Mouse (Mus musculus) ES-E14 (cell line): ENCODE data around the gene Gm20605. TPM values are rescaled to one million over a fixed set of nuclear protein-coding genes. Genes with fewer than 3 reads are reported as not detected.
A peak's percentile ranks its signal among the peaks of the same experiment; 100 is the strongest.

Experiments
- DNase-seq: peaks from one replicate; pipeline ENCODE4 v3.0.0-alpha.2; 2013; ENCODE audit warnings: low read depth, low spot score
- H3K27ac ChIP-seq: 2 replicates; pipeline ENCODE4 v1.5.1; 2012; ENCODE audit warnings: low read depth, mild to moderate bottlenecking, low read length, moderate library complexity, mixed read lengths; ENCODE audit not compliant: poor library complexity, insufficient read depth, severe bottlenecking
- H3K36me3 ChIP-seq: 2 replicates; pipeline ENCODE4 v1.6.1; 2012; ENCODE audit warnings: mild to moderate bottlenecking, low read length, moderate library complexity, mixed read lengths; ENCODE audit not compliant: control insufficient read depth, poor library complexity, insufficient read depth, severe bottlenecking
- H3K4me1 ChIP-seq, 2 experiments: fragments of 150-350 bp in 1 of 2; sonication (generic) in 1 of 2; 2 replicates each; pipeline ENCODE4 v1.6.1; 2012; ENCODE audit warnings: low read length in 2 of 2, mild to moderate bottlenecking in 1 of 2, mixed read lengths in 1 of 2; ENCODE audit not compliant: control insufficient read depth in 2 of 2, insufficient read depth in 2 of 2, poor library complexity in 1 of 2
- H3K4me3 ChIP-seq, 2 experiments: fragments of 150-350 bp in 1 of 2; sonication (generic) in 1 of 2; 2 replicates each; pipeline ENCODE4 v1.5.1; 2012; ENCODE audit warnings: low read length in 2 of 2, low read depth in 1 of 2, mild to moderate bottlenecking in 1 of 2, mixed read lengths in 1 of 2; ENCODE audit not compliant: insufficient read depth in 1 of 2, poor library complexity in 1 of 2, severe bottlenecking in 1 of 2
- H3K9ac ChIP-seq: 2 replicates; pipeline ENCODE4 v1.6.1; 2012; ENCODE audit warnings: low read depth, mild to moderate bottlenecking, low read length, mixed read lengths; ENCODE audit not compliant: poor library complexity, insufficient read depth, severe bottlenecking
- H3K9me3 ChIP-seq: fragments of 150-350 bp; sonication (generic); 2 replicates; pipeline ENCODE4 v1.6.1; 2012; ENCODE audit warnings: low read depth, mild to moderate bottlenecking, low read length; ENCODE audit not compliant: control insufficient read depth, insufficient read depth
- CHD2 ChIP-seq: IDR thresholded peaks from 2 replicates; pipeline ENCODE4 v1.6.1; 2014; ENCODE audit warnings: mild to moderate bottlenecking, low read depth, low read length, inconsistent platforms
- HCFC1 ChIP-seq: IDR thresholded peaks from 2 replicates; pipeline ENCODE4 v1.6.1; 2012; ENCODE audit warnings: low read length, inconsistent platforms, borderline replicate concordance; ENCODE audit not compliant: insufficient read depth
- MAFK ChIP-seq: IDR thresholded peaks from 2 replicates; pipeline ENCODE4 v1.6.1; 2014; ENCODE audit warnings: mild to moderate bottlenecking, low read depth, low read length, inconsistent platforms; ENCODE audit not compliant: insufficient read depth
- ZC3H11A ChIP-seq: IDR thresholded peaks from 2 replicates; pipeline ENCODE4 v1.6.1; 2012; ENCODE audit warnings: low read depth, mild to moderate bottlenecking, inconsistent platforms, low read length, borderline replicate concordance
- ZNF384 ChIP-seq: IDR thresholded peaks from 2 replicates; pipeline ENCODE4 v1.6.1; 2012; ENCODE audit warnings: low read depth, low read length, inconsistent platforms
- in situ Hi-C, 2 experiments: fragments of 600-800 bp; cut with MboI; formaldehyde crosslinking; loops; one replicate each; pipeline ENCODE4 v1.15.1; 2025; ENCODE audit warnings: low sequenced_read_pairs in 2 of 2, inconsistent platforms in 1 of 2; ENCODE audit not compliant: unreplicated experiment in 2 of 2
- total RNA-seq: library from RNA; depleted of rRNA; stranded (reverse); fragments of 300-350 nt; gene quantifications from 2 replicates; pipeline ENCODE4 v1.2.3, GENCODE M21; 2012

Gene Gm20605
- total RNA-seq, 1 experiment: 7.8 TPM

- Histone ChIP-seq H3K4me3 (peak within 1 kb of the TSS; percentile 99), H3K4me1 (peaks cover 0 to 14% of the 10 kb centered on the region in 2 experiments; a peak in 2 of 4 replicates), H3K9ac (peak within 1 kb of the TSS; percentile 100), H3K36me3 (peaks cover 14% of the 10 kb centered on the region), H3K27ac (peak within 1 kb of the TSS; percentile 99), H3K9me3 (no peaks in the 10 kb centered on the region)
- TF ChIP-seq ZNF384 (no peak), CHD2 (peak; percentile 85), HCFC1 (peak; percentile 77), ZC3H11A (no peak), MAFK (no peak)
- DNase-seq: peak; percentile 97
- in situ Hi-C loops: no loop called here
Observed at GRCm38 (mm10) chr5:137600619-137601364, 28.2 kb upstream of the Gm20605 start, which contains the start of gene Mospd3. TSS of gene Mospd3 (minus strand) at chr5:137601058.

DNA sequence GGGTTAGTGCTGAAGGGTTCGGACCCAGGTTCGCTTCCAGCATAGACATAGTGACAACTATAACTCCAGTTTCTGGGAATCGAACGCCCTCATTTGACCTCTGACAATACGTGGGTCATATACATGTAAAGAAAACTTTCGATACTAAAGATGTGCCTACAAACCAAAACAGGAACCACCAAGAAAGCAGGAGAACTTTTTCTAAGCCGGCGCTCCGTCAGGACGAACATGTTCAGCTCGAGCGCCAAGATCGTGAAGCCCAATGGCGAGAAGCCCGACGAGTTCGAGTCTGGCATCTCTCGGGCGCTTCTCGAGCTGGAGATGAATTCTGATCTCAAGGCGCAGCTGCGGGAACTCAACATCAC, 27.6 kb upstream of the Gm20605 start:
- Histone ChIP-seq H3K27ac (peak overlapping the region; percentile 33; the same call in 1 of the 2 replicates), H3K36me3 (peaks cover 16% of the 10 kb centered on the region)
- no peak for DNase-seq

GRCm38 (mm10) chr5:137607860-137608653, 20.9 kb upstream of the Gm20605 start:
- Histone ChIP-seq H3K9ac (peak overlapping the region; percentile 78), H3K27ac (peak overlapping the region; percentile 62), H3K9me3 (no peaks in the 10 kb centered on the region), H3K4me3 (peak overlapping the region; percentile 65 to 70), H3K4me1 (peaks cover 4 to 41% of the 10 kb centered on the region in 2 experiments; a peak in 3 of 4 replicates), H3K36me3 (peaks cover 20% of the 10 kb centered on the region)
- in situ Hi-C loops: no loop called here
- TF ChIP-seq MAFK: no peak
- no peak for TF ChIP-seq CHD2
- no peak for TF ChIP-seq HCFC1
- TF ChIP-seq ZC3H11A: no peak
- no peak for TF ChIP-seq ZNF384
- DNase-seq: no peak

More for the DNA sequence above, 27.6 kb upstream of the Gm20605 start:
- Histone ChIP-seq H3K4me3 (peak overlapping the region; percentile 60 to 99), H3K4me1 (peaks cover 0 to 12% of the 10 kb centered on the region in 2 experiments; a peak in 2 of 4 replicates), H3K9me3 (no peaks in the 10 kb centered on the region), H3K9ac (peak overlapping the region; percentile 69; the same call in 1 of the 2 replicates)
- in situ Hi-C loops: no loop called here
- no peak for TF ChIP-seq HCFC1
- peak; percentile 88 for TF ChIP-seq ZNF384
- TF ChIP-seq CHD2: no peak

- no peak for DNase-seq
- H3K36me3 ChIP-seq: peaks cover 20% of the 10 kb centered on the region
- TF ChIP-seq ZC3H11A: no peak
- no peak for TF ChIP-seq CHD2
- no peak for TF ChIP-seq MAFK
- no peak for TF ChIP-seq HCFC1
- no peak for TF ChIP-seq ZNF384
- peaks cover 4 to 47% of the 10 kb centered on the region in 2 experiments; a peak in 3 of 4 replicates for H3K4me1 ChIP-seq
- no peaks in the 10 kb centered on the region for H3K9me3 ChIP-seq
- peak overlapping the region; percentile 78 for H3K9ac ChIP-seq
- H3K4me3 ChIP-seq: peak overlapping the region; percentile 65 to 70
- peak overlapping the region; percentile 62 for H3K27ac ChIP-seq
- in situ Hi-C loops: no loop called here
Observed at GRCm38 (mm10) chr5:137608654-137609190, 20.3 kb upstream of the Gm20605 start.
